Mouse (Mus musculus): ENCODE results near the gene Mycl.

Mycl gene

GRCm38 (mm10) chr4:123014501-123015282, 19.2 kb downstream of the Mycl start:
- DNase-seq (ENCODE audit: low spot score in 2 of 2): peak in 1 of 2 experiments; percentile 18

GRCm38 (mm10) chr4:123016451-123016957, 21.1 kb downstream of the Mycl start, which contains the start of gene Trit1:
TSS of gene Trit1 (plus strand) at chr4:123016597.
- peak; percentile 75 to 94 for DNase-seq (ENCODE audit: low spot score in 2 of 2)

DNA sequence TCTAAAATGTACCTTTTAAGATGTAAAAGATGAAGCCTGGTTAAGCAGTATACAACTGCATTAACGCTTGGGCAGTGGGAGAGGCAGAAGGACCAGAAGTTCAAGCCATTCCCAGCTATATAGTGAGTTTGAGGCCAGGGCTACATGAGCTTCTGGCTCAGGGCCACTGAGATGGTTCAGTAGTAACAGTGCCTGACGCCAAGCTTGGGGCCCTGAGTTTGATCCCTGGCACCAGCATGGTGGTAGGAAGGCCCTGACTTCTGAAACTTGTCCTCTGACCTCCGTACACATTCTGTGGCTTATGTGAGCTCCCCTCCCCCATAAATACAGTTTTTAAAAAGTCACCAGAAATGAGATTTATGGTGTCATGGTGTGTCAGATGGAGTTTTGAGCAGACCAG, 26.1 kb downstream of the Mycl start:
- DNase-seq (ENCODE audit: low spot score in 2 of 2): no peak

- no peak for DNase-seq (ENCODE audit: low spot score in 2 of 2)
Measured at GRCm38 (mm10) chr4:123022896-123023295, 27.4 kb downstream of the Mycl start.

- no peak for DNase-seq (ENCODE audit: low spot score in 2 of 2)
Measured at GRCm38 (mm10) chr4:123025418-123025817, 30.0 kb downstream of the Mycl start.

- no peak for DNase-seq (ENCODE audit: low spot score in 2 of 2)
Measured at GRCm38 (mm10) chr4:123026161-123026560, 30.7 kb downstream of the Mycl start.

DNA sequence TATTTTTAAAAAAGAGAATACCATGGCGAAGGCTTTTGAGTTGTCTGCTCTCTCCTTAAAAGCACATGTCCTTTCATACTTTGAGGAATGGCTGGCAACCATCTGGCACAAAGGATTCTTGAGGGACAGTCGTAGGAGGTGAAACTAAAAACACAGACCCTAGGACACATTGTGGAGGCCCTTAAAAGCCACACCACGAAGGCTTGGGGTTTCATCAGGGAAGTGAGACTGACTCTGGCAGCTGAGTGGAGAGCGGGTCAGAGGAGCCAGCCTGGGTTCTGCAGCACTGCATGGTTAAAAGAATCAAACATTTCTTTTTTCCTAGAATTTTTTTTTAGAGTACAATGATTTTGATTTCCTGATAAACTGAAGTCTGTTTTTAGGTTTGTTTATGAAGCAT, 31.1 kb downstream of the Mycl start:
- no peak for DNase-seq (ENCODE audit: low spot score in 2 of 2)

DNA sequence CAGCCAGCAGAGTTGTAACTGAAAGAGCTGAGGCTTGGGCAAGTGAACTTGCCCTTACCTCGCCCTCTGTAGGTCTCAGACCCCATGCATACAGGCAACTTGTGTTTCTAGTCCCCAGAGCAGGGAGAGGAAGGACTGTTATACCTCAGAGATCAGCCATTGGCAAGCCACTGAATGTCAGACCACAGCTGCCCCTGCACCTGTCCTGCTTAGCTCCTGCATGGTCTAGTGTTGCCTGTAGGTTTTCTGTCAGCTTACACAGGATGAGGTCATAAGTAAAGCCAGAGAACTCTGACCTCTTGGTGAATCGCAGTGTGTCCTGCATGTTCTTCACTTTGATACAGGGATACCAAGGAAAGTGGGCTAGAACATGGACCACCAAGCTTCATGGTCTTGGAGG, 39.4 kb downstream of the Mycl start:
- no peak for DNase-seq (ENCODE audit: low spot score in 2 of 2)

DNA sequence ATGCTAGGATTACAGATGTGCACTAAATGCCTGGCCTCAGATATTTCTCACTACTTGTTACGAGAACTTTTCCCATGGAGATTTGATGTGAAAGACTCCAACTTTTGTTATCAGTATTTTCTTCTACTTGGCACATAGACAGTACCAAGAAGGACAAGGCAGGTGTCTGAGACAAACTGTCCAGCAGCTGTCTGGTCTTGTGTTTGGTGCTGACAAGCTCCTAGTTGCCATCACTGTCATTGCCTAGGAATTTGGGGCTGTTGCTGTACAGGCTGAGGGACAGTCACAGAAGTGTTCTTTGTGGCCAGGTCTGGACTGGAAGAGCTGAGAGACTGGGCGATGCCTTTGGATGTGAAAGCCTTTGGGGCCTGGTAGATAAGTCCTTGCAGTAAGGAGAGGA, 40.2 kb downstream of the Mycl start:
- DNase-seq (ENCODE audit: low spot score in 2 of 2): no peak

DNA sequence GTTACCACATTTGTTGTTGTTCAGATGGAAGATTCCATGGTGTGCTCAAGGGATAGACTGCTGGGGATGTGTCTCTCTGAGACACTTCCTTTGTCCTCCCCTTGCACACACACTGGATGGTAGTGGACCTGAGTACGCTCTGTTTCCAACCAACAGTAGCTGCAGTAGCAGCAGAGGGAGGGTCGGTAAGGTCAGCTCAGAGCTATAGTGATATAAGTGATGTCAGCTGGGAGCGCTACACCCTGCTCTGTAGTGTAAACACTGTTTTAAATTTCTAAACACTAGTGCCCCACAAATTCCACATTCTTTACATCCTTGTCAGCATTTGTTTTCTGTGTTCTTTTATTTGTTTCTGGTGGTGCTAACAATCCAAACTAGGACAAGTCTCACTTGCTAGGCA, 41.3 kb downstream of the Mycl start:
- no peak for DNase-seq (ENCODE audit: low spot score in 2 of 2)

DNA sequence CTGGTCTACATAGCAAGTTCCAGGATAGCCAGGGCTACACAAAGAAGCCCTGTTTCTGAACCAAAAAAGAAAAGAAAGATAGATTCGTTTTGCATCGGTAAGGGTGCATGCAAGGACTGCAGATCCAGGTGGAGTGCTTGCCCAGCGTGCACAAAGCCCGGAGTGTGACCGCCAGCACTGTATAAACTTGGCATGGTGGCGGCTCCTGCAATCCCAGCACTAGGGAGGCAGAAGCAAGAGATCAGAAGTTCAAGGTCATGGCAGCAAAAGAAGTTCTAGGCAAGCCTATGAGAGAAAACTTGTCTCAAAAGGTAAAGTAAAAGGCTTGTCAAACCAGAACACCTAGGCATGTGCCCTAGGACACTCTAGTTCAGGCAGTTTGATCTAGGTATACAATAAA, 45.7 kb downstream of the Mycl start:
- DNase-seq (ENCODE audit: low spot score in 2 of 2): no peak

- DNase-seq (ENCODE audit: low spot score in 2 of 2): no peak
Measured at GRCm38 (mm10) chr4:123043858-123044257, 48.4 kb downstream of the Mycl start.

GRCm38 (mm10) chr4:123044842-123045241, 49.4 kb downstream of the Mycl start:
- no peak for DNase-seq (ENCODE audit: low spot score in 2 of 2)

DNA sequence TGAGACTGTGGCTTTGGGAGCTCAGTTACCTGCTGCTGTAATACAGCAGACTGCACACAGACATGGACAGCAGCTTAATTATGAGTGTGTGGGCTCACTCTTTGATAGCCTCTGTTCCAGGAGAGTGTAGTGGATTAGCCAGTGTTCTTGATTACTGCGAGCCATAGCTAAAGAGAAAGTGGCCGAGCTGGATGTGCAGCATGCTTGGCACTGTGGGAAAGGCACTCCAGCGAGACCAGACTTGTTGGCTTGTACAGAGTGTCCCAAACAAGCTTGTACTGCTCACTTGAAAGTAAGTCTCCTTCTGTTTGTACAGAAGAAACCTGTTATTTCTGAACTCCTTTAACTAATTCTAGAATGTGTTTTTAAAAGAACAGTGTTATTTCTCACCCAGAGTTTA, 50.8 kb downstream of the Mycl start:
- no peak for DNase-seq (ENCODE audit: low spot score in 2 of 2)

DNA sequence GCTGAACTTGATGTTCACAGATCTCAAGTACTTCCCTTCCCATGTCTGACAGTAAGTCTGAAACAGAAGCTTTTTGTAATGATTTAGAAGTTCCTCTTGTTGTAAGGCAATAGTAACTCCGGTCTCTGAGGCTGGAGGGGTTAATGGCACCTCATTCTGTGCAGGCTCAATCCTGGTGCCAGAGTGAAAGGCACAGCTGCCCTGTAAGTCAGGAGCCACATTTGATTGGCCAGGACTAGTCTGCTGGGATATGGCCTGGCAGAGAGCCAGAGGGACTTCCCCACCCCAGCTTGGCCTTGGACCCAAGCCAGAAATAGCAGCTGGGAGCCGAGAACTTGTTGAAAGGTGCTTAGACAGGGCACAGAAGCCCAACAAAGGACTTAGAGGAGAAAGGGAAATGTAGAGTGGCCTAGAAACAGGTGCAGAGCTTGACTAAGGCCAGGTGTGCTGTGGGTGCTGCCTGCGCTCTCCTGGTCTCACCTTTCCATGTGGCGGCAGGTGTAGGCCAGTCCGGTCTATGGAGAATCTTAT, 55.3 kb downstream of the Mycl start:
- peak; percentile 31 to 64 for DNase-seq (ENCODE audit: low spot score in 2 of 2)

All from left cerebral cortex, adult 9 months (tissue).